Mouse (Mus musculus): Measurements from ENCODE around the gene Tex37. TPM values are rescaled to one million over a fixed set of nuclear protein-coding genes. Genes with fewer than 3 reads are reported as not detected.
A peak's percentile ranks its signal among the peaks of the same experiment; 100 is the strongest.

Tex37 gene
- not detected in 2 replicates for polyA plus RNA-seq (2015; fragmentation: Nextera tagmentation; extraction: Ambion mirVana)

GRCm38 (mm10) chr6:70918827-70919226 lies at the start of gene Tex37:
TSS of gene Tex37 (minus strand) at chr6:70918927.
- no peak for ATAC-seq
- Histone ChIP-seq H3K36me3 (no peaks in the 10 kb centered on the region), H3K4me1 (replicated peaks) (0 out of 2 replicates have a peak, but pooled peaks cover 2% of the 10 kb centered on the region), H3K27ac (no peak within 1 kb of the TSS), H3K4me2 (replicated peaks) (no peak within 1 kb of the TSS), H3K9me3 (no peaks in the 10 kb centered on the region), H3K9ac (no peak within 1 kb of the TSS), H3K4me3 (replicated peaks) (no peak within 1 kb of the TSS), H3K27me3 (replicated peaks) (no peaks in the 10 kb centered on the region)
- 89% methylated on average over 3 of the region's 3 CpGs for WGBS

GRCm38 (mm10) chr6:70968291-70968690 lies 49.6 kb upstream of the Tex37 start:
- H3K36me3 ChIP-seq: no peaks in the 10 kb centered on the region
- 51% methylated on average over 4 of the region's 4 CpGs for WGBS
- H3K27ac ChIP-seq: no peak overlapping the region
- H3K27me3 ChIP-seq (replicated peaks): 0 out of 2 replicates have a peak, but pooled peaks cover 8% of the 10 kb centered on the region
- no peaks in the 10 kb centered on the region for H3K9me3 ChIP-seq
- H3K4me3 ChIP-seq (replicated peaks): no peak overlapping the region
- H3K4me1 ChIP-seq (replicated peaks): peaks cover 7% of the 10 kb centered on the region; the same call in 1 of the 2 replicates
- H3K9ac ChIP-seq: no peak overlapping the region
- H3K4me2 ChIP-seq (replicated peaks): no peak overlapping the region
- peak; percentile 75; the same call in 1 of the 2 replicates for ATAC-seq

GRCm38 (mm10) chr6:70967422-70967821 lies 48.7 kb upstream of the Tex37 start:
- no peaks in the 10 kb centered on the region for H3K36me3 ChIP-seq
- H3K4me3 ChIP-seq (replicated peaks): no peak overlapping the region
- ATAC-seq: peak; percentile 44; the same call in 1 of the 2 replicates
- no peak overlapping the region for H3K27ac ChIP-seq
- H3K4me1 ChIP-seq (replicated peaks): peaks cover 7% of the 10 kb centered on the region; the same call in 1 of the 2 replicates
- H3K27me3 ChIP-seq (replicated peaks): 0 out of 2 replicates have a peak, but pooled peaks cover 11% of the 10 kb centered on the region
- no peak overlapping the region for H3K9ac ChIP-seq
- H3K4me2 ChIP-seq (replicated peaks): peak overlapping the region; percentile 40
- H3K9me3 ChIP-seq: no peaks in the 10 kb centered on the region
- 5% methylated on average over 8 of the region's 8 CpGs for WGBS

- no peak for ATAC-seq
- WGBS: 22% methylated on average over 7 of the region's 7 CpGs
- Histone ChIP-seq H3K27ac (no peak overlapping the region), H3K4me1 (replicated peaks) (peaks cover 7% of the 10 kb centered on the region; the same call in 1 of the 2 replicates), H3K36me3 (no peaks in the 10 kb centered on the region), H3K27me3 (replicated peaks) (peaks cover 14% of the 10 kb centered on the region; the same call in 1 of the 2 replicates), H3K4me2 (replicated peaks) (no peak overlapping the region), H3K9ac (no peak overlapping the region), H3K4me3 (replicated peaks) (no peak overlapping the region), H3K9me3 (no peaks in the 10 kb centered on the region)
Observed at GRCm38 (mm10) chr6:70965694-70966093, 47.0 kb upstream of the Tex37 start.

- ATAC-seq: no peak
- H3K27ac ChIP-seq: no peak overlapping the region
- H3K4me2 ChIP-seq (replicated peaks): no peak overlapping the region
- WGBS: 41% methylated on average over 6 of the region's 6 CpGs
- H3K4me1 ChIP-seq (replicated peaks): peaks cover 7% of the 10 kb centered on the region; the same call in 1 of the 2 replicates
- H3K27me3 ChIP-seq (replicated peaks): peaks cover 23% of the 10 kb centered on the region; the same call in 1 of the 2 replicates
- no peaks in the 10 kb centered on the region for H3K9me3 ChIP-seq
- no peak overlapping the region for H3K9ac ChIP-seq
- no peaks in the 10 kb centered on the region for H3K36me3 ChIP-seq
- no peak overlapping the region for H3K4me3 ChIP-seq (replicated peaks)
Observed at GRCm38 (mm10) chr6:70964116-70964830, 45.5 kb upstream of the Tex37 start.

GRCm38 (mm10) chr6:70957341-70957940 lies 38.7 kb upstream of the Tex37 start:
- Histone ChIP-seq H3K27ac (no peak overlapping the region), H3K4me3 (replicated peaks) (peak overlapping the region; percentile 44; the same call in 1 of the 2 replicates), H3K9ac (no peak overlapping the region), H3K4me2 (replicated peaks) (peak overlapping the region; percentile 77; the same call in 1 of the 2 replicates), H3K27me3 (replicated peaks) (peaks cover 58% of the 10 kb centered on the region), H3K9me3 (no peaks in the 10 kb centered on the region), H3K4me1 (replicated peaks) (peaks cover 13% of the 10 kb centered on the region), H3K36me3 (no peaks in the 10 kb centered on the region)
- ATAC-seq: no peak
- 15% methylated on average over 7 of the region's 7 CpGs for WGBS

GRCm38 (mm10) chr6:70956936-70957335 lies 38.2 kb upstream of the Tex37 start:
- Histone ChIP-seq H3K9me3 (no peaks in the 10 kb centered on the region), H3K4me2 (replicated peaks) (peak overlapping the region; percentile 77), H3K4me1 (replicated peaks) (peaks cover 13% of the 10 kb centered on the region), H3K27ac (no peak overlapping the region), H3K9ac (peak overlapping the region; percentile 32; the same call in 1 of the 2 replicates), H3K36me3 (no peaks in the 10 kb centered on the region), H3K4me3 (replicated peaks) (peak overlapping the region; percentile 44), H3K27me3 (replicated peaks) (peaks cover 58% of the 10 kb centered on the region)
- peak; percentile 24; the same call in 1 of the 2 replicates for ATAC-seq
- under 1% methylated on average over 34 of the region's 34 CpGs for WGBS

GRCm38 (mm10) chr6:70956285-70956912 lies 37.7 kb upstream of the Tex37 start, which contains the start of gene Foxi3:
TSS of gene Foxi3 (plus strand) at chr6:70956531.
- H3K36me3 ChIP-seq: no peaks in the 10 kb centered on the region
- H3K4me3 ChIP-seq (replicated peaks): peak within 1 kb of the TSS; percentile 44
- peaks cover 13% of the 10 kb centered on the region for H3K4me1 ChIP-seq (replicated peaks)
- H3K27me3 ChIP-seq (replicated peaks): peaks cover 58% of the 10 kb centered on the region
- H3K9me3 ChIP-seq: no peaks in the 10 kb centered on the region
- ATAC-seq: peak; percentile 90
- H3K9ac ChIP-seq: peak within 1 kb of the TSS; percentile 32; the same call in 1 of the 2 replicates
- WGBS: under 1% methylated on average over 67 of the region's 67 CpGs
- H3K4me2 ChIP-seq (replicated peaks): peak within 1 kb of the TSS; percentile 77
- H3K27ac ChIP-seq: no peak within 1 kb of the TSS

GRCm38 (mm10) chr6:70955841-70956240 lies 37.1 kb upstream of the Tex37 start:
- H3K36me3 ChIP-seq: no peaks in the 10 kb centered on the region
- peaks cover 57% of the 10 kb centered on the region for H3K27me3 ChIP-seq (replicated peaks)

GRCm38 (mm10) chr6:70955291-70955800 lies 36.6 kb upstream of the Tex37 start:
- Histone ChIP-seq H3K9ac (no peak overlapping the region), H3K27ac (no peak overlapping the region), H3K4me2 (replicated peaks) (no peak overlapping the region), H3K4me3 (replicated peaks) (no peak overlapping the region), H3K27me3 (replicated peaks) (peaks cover 52% of the 10 kb centered on the region), H3K4me1 (replicated peaks) (peaks cover 13% of the 10 kb centered on the region), H3K9me3 (no peaks in the 10 kb centered on the region), H3K36me3 (no peaks in the 10 kb centered on the region)
- no peak for ATAC-seq
- WGBS: 6% methylated on average over 14 of the region's 14 CpGs

More at GRCm38 (mm10) chr6:70955841-70956240, 37.1 kb upstream of the Tex37 start:
- WGBS: 2% methylated on average over 12 of the region's 12 CpGs
- Histone ChIP-seq H3K4me1 (replicated peaks) (peaks cover 13% of the 10 kb centered on the region), H3K4me3 (replicated peaks) (peak overlapping the region; percentile 44), H3K9me3 (no peaks in the 10 kb centered on the region), H3K9ac (no peak overlapping the region), H3K27ac (no peak overlapping the region), H3K4me2 (replicated peaks) (peak overlapping the region; percentile 77)
- no peak for ATAC-seq

GRCm38 (mm10) chr6:70954040-70954439 lies 35.3 kb upstream of the Tex37 start:
- Histone ChIP-seq H3K9me3 (no peaks in the 10 kb centered on the region), H3K4me3 (replicated peaks) (no peak overlapping the region), H3K9ac (no peak overlapping the region), H3K27me3 (replicated peaks) (peaks cover 45% of the 10 kb centered on the region), H3K36me3 (no peaks in the 10 kb centered on the region), H3K27ac (no peak overlapping the region), H3K4me1 (replicated peaks) (peaks cover 13% of the 10 kb centered on the region), H3K4me2 (replicated peaks) (no peak overlapping the region)
- WGBS: 14% methylated on average over 6 of the region's 6 CpGs
- ATAC-seq: no peak

- H3K9me3 ChIP-seq: no peaks in the 10 kb centered on the region
- no peaks in the 10 kb centered on the region for H3K36me3 ChIP-seq
- no peak overlapping the region for H3K27ac ChIP-seq
- no peak overlapping the region for H3K4me3 ChIP-seq (replicated peaks)
- ATAC-seq: no peak
- H3K4me1 ChIP-seq (replicated peaks): peaks cover 13% of the 10 kb centered on the region
- H3K27me3 ChIP-seq (replicated peaks): peaks cover 38% of the 10 kb centered on the region
- 68% methylated on average over 7 of the region's 7 CpGs for WGBS
- no peak overlapping the region for H3K9ac ChIP-seq
- H3K4me2 ChIP-seq (replicated peaks): no peak overlapping the region
Observed at GRCm38 (mm10) chr6:70953274-70953673, 34.5 kb upstream of the Tex37 start.
